Mouse (Mus musculus) embryonic facial prominence, embryonic 11.5 days (tissue): ENCODE measurements at regions not wholly inside any gene's neighbourhood (a gene's known extent, or its start where the extent isn't known, plus 50 kb on each side); places are given as distances from the start of the nearest gene placed in this dataset.

Experiments
- ATAC-seq: fragments of 200-750 bp; cut with Nextera tagmentation; replicated peaks from 2 replicates; pipeline ENCODE4 v1.8.0; 2017; ENCODE audit warnings: low read depth; ENCODE audit not compliant: insufficient number of reproducible peaks, low FRiP score, low TSS enrichment
- DNase-seq: peaks from one replicate; pipeline ENCODE4 v3.0.0-alpha.2; 2015; ENCODE audit warnings: low spot score
- H3K27ac ChIP-seq: fragments of 300-500 bp; sonication (generic); replicated peaks from 2 replicates; pipeline ENCODE4 v1.5.1; 2014; ENCODE audit warnings: mild to moderate bottlenecking, low read depth, low read length, control low read depth
- H3K27me3 ChIP-seq: fragments of 300-500 bp; sonication (generic); 2 replicates; pipeline ENCODE4 v1.6.1; 2014; ENCODE audit warnings: mild to moderate bottlenecking, low read length, moderate library complexity, mixed read lengths; ENCODE audit not compliant: control insufficient read depth, insufficient read depth
- H3K36me3 ChIP-seq: fragments of 300-500 bp; sonication (generic); replicated peaks from 2 replicates; pipeline ENCODE4 v1.6.1; 2014; ENCODE audit warnings: low read depth, mild to moderate bottlenecking, low read length, moderate library complexity, mixed read lengths; ENCODE audit not compliant: control insufficient read depth, insufficient read depth
- H3K4me1 ChIP-seq: fragments of 300-500 bp; sonication (generic); 2 replicates; pipeline ENCODE4 v1.6.1; 2014; ENCODE audit warnings: low read length, mixed read lengths; ENCODE audit not compliant: control insufficient read depth, insufficient read depth
- H3K4me2 ChIP-seq: fragments of 300-500 bp; sonication (generic); 2 replicates; pipeline ENCODE4 v1.6.1; 2014; ENCODE audit warnings: low read depth, mild to moderate bottlenecking, control low read depth, low read length, moderate library complexity
- H3K4me3 ChIP-seq: fragments of 300-500 bp; sonication (generic); 2 replicates; pipeline ENCODE4 v1.5.1; 2014; ENCODE audit warnings: low read depth, low read length, control low read depth
- H3K9ac ChIP-seq: fragments of 300-500 bp; sonication (generic); replicated peaks from 2 replicates; pipeline ENCODE4 v1.6.1; 2014; ENCODE audit warnings: mild to moderate bottlenecking, control low read depth, low read length
- H3K9me3 ChIP-seq: fragments of 300-500 bp; sonication (generic); replicated peaks from 2 replicates; pipeline ENCODE4 v1.6.1; 2016; ENCODE audit warnings: mild to moderate bottlenecking, low read length, inconsistent platforms, mixed read lengths; ENCODE audit not compliant: control insufficient read depth
- WGBS: fragments of 180-500 bp; shearing (Covaris S2); extraction: QIAGEN DNeasy Blood & Tissue Kit; methylation state at CpG from one replicate; pipeline ENCODE4 v1.1.7; 2014; 5-methylcytosine and 5-hydroxymethylcytosine counted together

DNA sequence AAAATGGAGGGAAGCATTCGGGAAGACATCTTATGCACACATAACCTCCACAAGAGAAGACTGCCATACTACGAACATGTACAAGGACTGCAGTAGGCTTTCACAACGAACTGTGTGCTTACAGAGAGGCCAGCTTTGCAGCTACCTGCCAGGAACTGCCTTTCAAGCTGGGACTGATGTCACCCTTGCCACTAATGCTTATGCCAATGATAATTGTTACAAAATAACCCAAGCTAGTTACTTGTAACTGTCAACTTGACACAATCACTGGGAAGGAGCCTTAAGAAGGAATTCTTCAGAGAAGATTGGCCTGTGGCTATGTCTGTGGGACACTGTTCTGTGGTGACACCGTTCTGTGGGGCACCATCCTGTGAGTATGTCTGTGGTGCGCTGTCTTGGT, 85.4 kb upstream of the Pced1b start:
- H3K4me1 ChIP-seq = no peaks in the 10 kb centered on the region
- no peaks in the 10 kb centered on the region for H3K9me3 ChIP-seq
- no peak overlapping the region for H3K4me3 ChIP-seq
- no peaks in the 10 kb centered on the region for H3K27me3 ChIP-seq
- no peak overlapping the region for H3K27ac ChIP-seq
- WGBS = 87% methylated on average over 5 of the region's 5 CpGs
- H3K9ac ChIP-seq = no peak overlapping the region
- H3K4me2 ChIP-seq = no peak overlapping the region
- DNase-seq = no peak
- no peaks in the 10 kb centered on the region for H3K36me3 ChIP-seq
- no peak for ATAC-seq

DNA sequence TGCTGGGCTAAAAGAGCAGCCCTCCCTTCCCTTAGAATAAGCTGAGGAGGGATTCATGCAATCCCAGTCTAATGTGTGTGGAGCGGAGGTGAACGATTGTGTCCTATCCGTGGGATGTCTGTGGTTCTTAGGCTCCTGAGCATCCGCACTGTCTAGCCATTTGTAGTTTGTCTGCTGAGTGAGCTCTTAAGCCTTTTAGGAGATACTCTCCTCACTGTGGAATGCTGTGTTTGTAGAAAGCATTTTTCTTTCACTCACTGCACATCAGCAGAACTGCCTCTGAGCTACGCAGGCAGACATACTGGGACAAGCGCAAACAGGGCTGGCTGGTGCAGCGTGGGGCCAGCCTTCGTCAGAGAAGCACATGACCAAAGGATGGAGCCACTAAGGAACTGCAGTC, 94.6 kb upstream of the Pced1b start:
- Histone ChIP-seq H3K27me3 (no peaks in the 10 kb centered on the region), H3K9me3 (no peaks in the 10 kb centered on the region), H3K9ac (no peak overlapping the region), H3K4me2 (no peak overlapping the region), H3K4me1 (no peaks in the 10 kb centered on the region), H3K36me3 (no peaks in the 10 kb centered on the region), H3K4me3 (no peak overlapping the region), H3K27ac (no peak overlapping the region)
- DNase-seq = no peak
- 68% methylated on average over 8 of the region's 8 CpGs for WGBS
- no peak for ATAC-seq

DNA sequence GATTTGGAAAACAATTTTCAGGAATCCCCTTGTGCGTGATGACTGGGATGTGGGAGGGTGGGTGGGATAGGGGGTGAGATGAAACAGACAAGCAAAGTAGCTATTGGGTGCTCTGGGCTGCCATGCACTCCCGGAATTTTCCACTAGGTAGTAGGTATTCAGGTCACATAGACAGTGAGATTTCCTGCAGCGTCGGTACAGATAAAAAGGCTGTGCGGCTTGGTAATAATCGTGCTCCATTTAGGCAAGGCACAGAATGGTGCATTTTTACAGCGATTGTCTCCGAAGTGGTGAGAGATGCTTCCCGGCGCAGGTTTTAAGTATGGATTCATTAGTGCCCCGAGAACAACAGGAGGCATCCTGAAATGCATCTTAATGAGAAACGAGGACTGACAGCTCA, 95.1 kb upstream of the Pced1b start:
- Histone ChIP-seq H3K4me3 (no peak overlapping the region), H3K27me3 (no peaks in the 10 kb centered on the region), H3K4me1 (no peaks in the 10 kb centered on the region), H3K27ac (no peak overlapping the region), H3K9ac (no peak overlapping the region), H3K36me3 (no peaks in the 10 kb centered on the region), H3K9me3 (no peaks in the 10 kb centered on the region), H3K4me2 (no peak overlapping the region)
- ATAC-seq = no peak
- 82% methylated on average over 12 of the region's 12 CpGs for WGBS
- DNase-seq = no peak

DNA sequence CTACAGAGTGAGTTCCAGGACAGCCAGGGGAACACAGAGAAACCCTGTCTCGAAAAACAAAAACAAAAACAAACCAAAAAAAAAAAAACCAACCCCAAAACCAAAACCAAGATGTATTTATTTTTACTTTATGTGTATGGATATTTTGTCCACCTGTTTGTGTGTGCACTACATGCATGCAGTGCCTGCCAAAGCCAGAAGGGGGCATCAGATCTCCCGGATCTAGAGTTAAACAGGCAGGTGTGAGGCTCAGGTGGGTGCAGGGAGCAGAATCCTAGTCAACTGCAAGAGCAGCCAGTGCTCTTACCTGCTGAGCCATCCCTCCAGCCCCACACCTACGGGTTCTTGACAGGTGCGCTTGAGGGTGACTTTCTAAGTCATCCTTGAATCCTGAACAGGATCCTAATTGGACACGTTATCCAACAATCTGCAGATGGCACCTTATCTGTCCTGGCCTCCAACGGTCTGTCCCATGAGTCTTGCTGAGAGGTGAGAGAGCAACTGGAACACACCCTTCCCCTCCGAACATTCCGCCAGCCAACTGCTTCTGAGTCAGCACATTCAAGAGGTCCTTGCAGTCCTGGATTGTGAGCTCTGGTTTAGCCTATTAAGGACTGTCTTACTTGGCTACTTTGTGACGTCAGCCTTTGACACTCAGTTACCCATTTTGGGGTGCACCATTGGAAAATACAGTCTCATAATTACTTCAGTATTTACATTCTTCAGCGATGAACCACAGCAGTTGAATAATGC, 95.4 kb upstream of the Slc38a4 start:
- ATAC-seq (no peak), DNase-seq (no peak)
- H3K27me3 ChIP-seq = no peaks in the 10 kb centered on the region
- no peak overlapping the region for H3K27ac ChIP-seq
- no peak overlapping the region for H3K9ac ChIP-seq
- no peaks in the 10 kb centered on the region for H3K9me3 ChIP-seq
- no peak overlapping the region for H3K4me3 ChIP-seq
- no peaks in the 10 kb centered on the region for H3K4me1 ChIP-seq
- no peak overlapping the region for H3K4me2 ChIP-seq
- H3K36me3 ChIP-seq = no peaks in the 10 kb centered on the region
- 86% methylated on average over 10 of the region's 10 CpGs for WGBS

DNA sequence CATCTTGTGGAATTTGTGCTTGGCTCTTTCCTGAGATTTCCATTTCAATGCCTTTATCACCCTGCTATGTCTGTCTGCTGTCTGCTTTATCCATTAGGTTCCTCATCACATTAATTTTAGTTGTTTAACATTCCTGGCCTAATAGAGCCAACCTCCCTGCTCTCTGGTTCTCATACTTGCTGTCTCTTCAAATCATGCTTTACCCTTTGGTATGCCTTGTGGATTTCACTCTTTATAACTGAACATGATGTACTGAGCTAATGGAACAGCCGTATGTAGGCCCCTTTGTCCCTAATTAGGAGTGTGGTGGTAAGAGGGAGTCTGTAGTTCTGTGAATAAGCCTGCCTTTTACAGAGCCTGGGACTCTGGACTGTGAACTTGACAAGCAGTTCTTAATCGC, 86.2 kb upstream of the Slc38a4 start:
- ATAC-seq (no peak), DNase-seq (no peak)
- 76% methylated on average over 2 of the region's 2 CpGs for WGBS

DNA sequence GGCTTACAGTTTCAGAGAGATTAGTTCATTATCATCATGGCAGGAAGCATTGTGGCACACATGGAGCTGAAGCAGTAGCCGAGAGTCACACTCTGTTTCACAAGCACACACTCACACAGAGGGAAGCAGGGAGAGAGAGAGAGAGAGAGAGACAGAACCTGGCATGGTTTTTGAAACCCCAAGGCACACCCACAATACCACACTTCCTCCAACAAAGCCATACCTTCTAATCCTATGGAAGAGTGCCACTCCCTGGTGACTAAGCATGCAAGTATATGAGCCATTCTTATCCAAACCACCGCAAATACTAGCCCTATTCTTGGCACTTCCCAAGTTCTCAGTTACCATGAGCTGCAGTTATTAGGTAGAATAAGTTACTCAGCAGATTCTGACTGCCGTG, 82.5 kb upstream of the Slc38a4 start:
- H3K36me3 ChIP-seq = no peaks in the 10 kb centered on the region
- DNase-seq (no peak), ATAC-seq (no peak)
- no peak overlapping the region for H3K27ac ChIP-seq
- no peaks in the 10 kb centered on the region for H3K27me3 ChIP-seq
- no peak overlapping the region for H3K9ac ChIP-seq
- H3K9me3 ChIP-seq = no peaks in the 10 kb centered on the region
- H3K4me3 ChIP-seq = no peak overlapping the region
- WGBS = 83% methylated on average over 3 of the region's 3 CpGs
- H3K4me1 ChIP-seq = no peaks in the 10 kb centered on the region
- H3K4me2 ChIP-seq = no peak overlapping the region

More for the DNA sequence above, 86.2 kb upstream of the Slc38a4 start:
- Histone ChIP-seq H3K4me1 (no peaks in the 10 kb centered on the region), H3K27ac (no peak overlapping the region), H3K4me2 (no peak overlapping the region), H3K9me3 (no peaks in the 10 kb centered on the region), H3K36me3 (no peaks in the 10 kb centered on the region), H3K27me3 (no peaks in the 10 kb centered on the region), H3K4me3 (no peak overlapping the region), H3K9ac (no peak overlapping the region)

DNA sequence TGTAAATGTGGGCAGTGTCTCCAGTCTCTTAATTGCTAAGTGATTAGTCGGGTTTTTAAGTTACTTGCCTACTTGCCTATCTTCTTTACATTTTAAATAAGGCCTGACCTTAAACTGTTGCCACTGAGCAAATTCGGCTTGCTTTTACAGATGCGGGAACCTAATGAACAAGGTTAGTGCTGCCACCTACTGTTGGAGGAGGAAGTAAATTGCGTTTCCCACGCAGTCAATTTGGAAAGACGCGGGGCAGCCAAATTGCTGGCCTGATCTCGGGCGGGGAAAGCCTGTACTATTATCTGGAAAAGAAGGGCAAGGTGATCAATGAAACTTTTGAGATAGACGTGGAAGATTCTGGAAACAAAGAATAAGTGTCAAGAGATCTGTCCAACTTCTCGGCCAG, 79.5 kb upstream of the Slc38a4 start:
- Histone ChIP-seq H3K36me3 (no peaks in the 10 kb centered on the region), H3K27ac (no peak overlapping the region), H3K4me1 (no peaks in the 10 kb centered on the region), H3K4me3 (no peak overlapping the region), H3K9me3 (no peaks in the 10 kb centered on the region), H3K27me3 (no peaks in the 10 kb centered on the region), H3K4me2 (no peak overlapping the region), H3K9ac (no peak overlapping the region)
- ATAC-seq (no peak), DNase-seq (peak; percentile 90)
- WGBS = 11% methylated on average over 11 of the region's 11 CpGs

DNA sequence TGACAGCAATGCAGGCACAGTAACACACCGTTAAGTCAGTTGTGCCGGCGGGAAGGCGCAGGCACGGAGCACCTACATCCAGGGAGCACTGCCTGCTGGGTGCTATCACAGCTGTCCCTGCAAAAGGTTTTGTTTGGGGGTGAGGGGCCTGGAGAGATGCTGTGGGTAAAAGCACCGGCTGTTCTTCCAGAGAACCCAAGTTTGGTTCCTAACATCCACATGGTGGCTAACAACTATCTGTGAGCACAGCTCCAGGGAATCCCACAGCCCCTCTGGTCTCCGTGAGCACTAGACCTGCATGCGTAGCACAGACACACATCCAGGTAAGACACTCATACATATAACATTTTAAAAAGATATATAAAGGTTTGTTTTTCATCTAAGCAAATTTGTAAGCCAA, 72.0 kb upstream of the Slc38a4 start:
- Histone ChIP-seq H3K9me3 (no peaks in the 10 kb centered on the region), H3K4me1 (no peaks in the 10 kb centered on the region), H3K4me3 (no peak overlapping the region), H3K4me2 (no peak overlapping the region), H3K27me3 (no peaks in the 10 kb centered on the region), H3K9ac (no peak overlapping the region), H3K36me3 (no peaks in the 10 kb centered on the region), H3K27ac (no peak overlapping the region)
- no peak for ATAC-seq
- DNase-seq = no peak
- WGBS = 90% methylated on average over 8 of the region's 8 CpGs
